Mouse (Mus musculus) effector memory CD4-positive, alpha-beta T cell, adult 7 months (primary cell): Measurements from ENCODE around the gene Olfr821. TPM values are rescaled to one million over a fixed set of nuclear protein-coding genes. Genes with fewer than 3 reads are reported as not detected.

Experiments
- polyA plus RNA-seq: library from polyadenylated mRNA; unstranded; fragments of 100-300 nt; shearing (Covaris generic); gene quantifications from one replicate; pipeline ENCODE4 v1.2.1, GENCODE M21; 2017

The Olfr821 gene
- polyA plus RNA-seq: not detected

GRCm38 (mm10) chr10:130030048-130030447 lies at the start of gene Olfr821:
Olfr821 (plus strand) TSS chr10:130030348.

GRCm38 (mm10) chr10:129984962-129985361 lies 45.2 kb upstream of the Olfr821 start, which contains the start of gene Gm10310:
Gm10310 (minus strand) TSS chr10:129985062.

GRCm38 (mm10) chr10:130012321-130012720 lies 17.8 kb upstream of the Olfr821 start, which contains the start of gene Olfr820:
Olfr820 (plus strand) TSS chr10:130012621.

GRCm38 (mm10) chr10:130070910-130071309 lies 40.8 kb downstream of the Olfr821 start, which contains the start of gene Olfr822:
Olfr822 (plus strand) TSS chr10:130071210.

Other genes with a start within 250 kb of the Olfr821 start
- gene Olfr810, start 235.4 kb upstream of the Olfr821 start, polyA plus RNA-seq: not detected
- gene Olfr811, start 226.0 kb upstream of the Olfr821 start, polyA plus RNA-seq: not detected
- not detected for gene Olfr812, start 184.3 kb upstream of the Olfr821 start, polyA plus RNA-seq
- gene Olfr813, start 175.0 kb upstream of the Olfr821 start, polyA plus RNA-seq: not detected
- gene Olfr814, start 150.5 kb upstream of the Olfr821 start, polyA plus RNA-seq: 0.11 TPM
- 0.21 TPM for gene Olfr815, start 124.5 kb upstream of the Olfr821 start, polyA plus RNA-seq
- gene Olfr816, start 114.8 kb upstream of the Olfr821 start, polyA plus RNA-seq: 1.5 TPM
- gene Olfr818, start 81.2 kb upstream of the Olfr821 start, polyA plus RNA-seq: not detected
- gene Olfr819, start 63.1 kb upstream of the Olfr821 start, polyA plus RNA-seq: not detected
- not detected for gene Olfr247, start 54.2 kb upstream of the Olfr821 start, polyA plus RNA-seq
- 0.40 TPM for gene Gm10310, start 45.3 kb upstream of the Olfr821 start, polyA plus RNA-seq
- not detected for gene Olfr820, start 17.7 kb upstream of the Olfr821 start, polyA plus RNA-seq
- gene Olfr822, start 40.9 kb downstream of the Olfr821 start, polyA plus RNA-seq: not detected
- gene Olfr823, start 85.0 kb downstream of the Olfr821 start, polyA plus RNA-seq: not detected
- gene Olfr824, start 99.7 kb downstream of the Olfr821 start, polyA plus RNA-seq: not detected
- not detected for gene Olfr825, start 136.4 kb downstream of the Olfr821 start, polyA plus RNA-seq
- gene Olfr826, start 153.8 kb downstream of the Olfr821 start, polyA plus RNA-seq: not detected
- not detected for gene Olfr827, start 184.1 kb downstream of the Olfr821 start, polyA plus RNA-seq
- not detected for gene Neurod4, start 249.9 kb downstream of the Olfr821 start, polyA plus RNA-seq